Mouse (Mus musculus) cortical plate, adult 2 months (tissue): ENCODE results near the gene Bmpr1a. TPM values are rescaled to one million over a fixed set of nuclear protein-coding genes. Genes with fewer than 3 reads are reported as not detected.
"Not testable (repeated sequence)": the region's sequence is repeated elsewhere in the genome, so short reads cannot be mapped to it uniquely, and the experiment has no call there.

Experiments used
- H3K27ac ChIP-seq: fragments of 200-500 bp; 2 replicates; pipeline ENCODE4 v1.5.1; 2012; ENCODE audit warnings: low read length, control low read depth, inconsistent platforms; ENCODE audit not compliant: insufficient read depth
- H3K4me1 ChIP-seq: fragments of 200-500 bp; 2 replicates; pipeline ENCODE4 v1.6.1; 2011; ENCODE audit warnings: low read length; ENCODE audit not compliant: control insufficient read depth, insufficient read depth
- H3K4me3 ChIP-seq: fragments of 200-500 bp; 2 replicates; pipeline ENCODE4 v1.5.1; 2011; ENCODE audit warnings: mild to moderate bottlenecking, low read length, control low read depth; ENCODE audit not compliant: insufficient read depth
- CTCF ChIP-seq: fragments of 200-500 bp; IDR thresholded peaks from 2 replicates; pipeline ENCODE4 v1.5.1; 2011; ENCODE audit warnings: mild to moderate bottlenecking, control low read depth, low read length; ENCODE audit not compliant: insufficient read depth; ENCODE audit errors: extremely low read depth
- POLR2A ChIP-seq: fragments of 200-500 bp; IDR thresholded peaks from 2 replicates; pipeline ENCODE4 v1.6.1; 2011; ENCODE audit warnings: mild to moderate bottlenecking, low read length, control low read depth; ENCODE audit not compliant: insufficient read depth; ENCODE audit errors: extremely low read depth
- polyA plus RNA-seq: library from polyadenylated mRNA; depleted of rRNA; stranded (reverse); fragments of >200 nt; gene quantifications from 2 replicates; pipeline ENCODE4 v1.2.3, GENCODE M21; 2012

Bmpr1a gene
- polyA plus RNA-seq, 1 experiment: 21.5 TPM

DNA sequence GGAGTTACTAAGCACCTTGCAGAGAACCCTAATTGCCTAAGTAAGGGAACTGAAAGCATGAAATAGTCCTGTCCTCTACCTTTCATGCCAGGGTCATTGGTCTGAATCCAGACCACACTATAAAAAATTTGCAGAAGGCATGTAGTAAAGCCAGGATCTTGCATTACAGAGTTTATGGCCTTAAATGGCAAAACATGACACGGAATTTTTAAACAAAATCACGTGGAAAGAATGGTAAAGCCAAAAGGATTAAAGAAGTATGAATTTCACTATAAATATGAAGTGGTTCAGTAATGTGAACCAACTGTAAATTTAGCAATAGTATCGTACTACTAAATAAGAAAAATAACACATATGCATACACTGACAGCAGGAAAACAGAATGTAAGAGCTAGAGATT, 57.8 kb downstream of the Bmpr1a start:
- Histone ChIP-seq H3K4me3 (no peak overlapping the region), H3K4me1 (peaks cover 4% of the 10 kb centered on the region; the same call in 1 of the 2 replicates), H3K27ac (no peak overlapping the region)
- TF ChIP-seq CTCF: no peak
- TF ChIP-seq POLR2A: no peak

- TF ChIP-seq POLR2A (no peak), CTCF (no peak)
- H3K4me1 ChIP-seq: peaks cover 4% of the 10 kb centered on the region; the same call in 1 of the 2 replicates
- no peak overlapping the region for H3K27ac ChIP-seq
- no peak overlapping the region for H3K4me3 ChIP-seq
Measured at GRCm38 (mm10) chr14:34444924-34445323, 58.2 kb downstream of the Bmpr1a start.

- TF ChIP-seq CTCF: no peak
- TF ChIP-seq POLR2A: no peak
- Histone ChIP-seq H3K4me1 (peaks cover 4% of the 10 kb centered on the region; the same call in 1 of the 2 replicates), H3K4me3 (no peak overlapping the region), H3K27ac (no peak overlapping the region)
Measured at GRCm38 (mm10) chr14:34444368-34444767, 58.8 kb downstream of the Bmpr1a start.

- Histone ChIP-seq H3K27ac (no peak overlapping the region), H3K4me1 (peaks cover 2% of the 10 kb centered on the region; the same call in 1 of the 2 replicates), H3K4me3 (no peak overlapping the region)
- TF ChIP-seq CTCF (no peak), POLR2A (no peak)
Measured at GRCm38 (mm10) chr14:34442531-34442930, 60.6 kb downstream of the Bmpr1a start.

DNA sequence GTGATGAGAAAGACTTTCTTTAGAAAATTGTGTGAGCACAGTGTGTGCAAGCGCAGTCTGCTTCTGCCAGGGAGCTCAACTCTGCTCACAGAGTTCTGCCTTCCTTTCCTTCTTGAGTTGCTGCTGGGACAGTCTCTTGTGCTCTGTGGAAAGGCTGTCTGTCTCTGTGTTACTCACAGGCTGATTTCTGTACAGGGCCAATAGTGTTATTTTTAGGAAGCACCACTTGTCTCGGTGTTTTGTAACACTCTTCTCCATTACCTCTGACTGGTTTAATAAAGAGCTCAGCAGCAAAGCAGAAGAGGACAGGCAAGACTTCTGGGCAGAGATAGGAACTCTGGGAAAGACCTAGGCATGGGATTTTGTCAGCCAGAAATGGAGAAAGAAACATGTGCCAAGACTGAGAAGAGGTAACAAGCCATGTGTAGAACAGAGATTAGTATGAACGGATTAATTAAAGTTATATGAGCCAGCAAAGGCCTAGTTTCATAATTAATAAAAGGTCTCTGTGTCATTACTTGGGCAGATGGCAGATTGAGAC, 62.5 kb downstream of the Bmpr1a start:
- TF ChIP-seq POLR2A: no peak
- Histone ChIP-seq H3K4me1 (peaks cover 2% of the 10 kb centered on the region; the same call in 1 of the 2 replicates), H3K4me3 (no peak overlapping the region), H3K27ac (no peak overlapping the region)

DNA sequence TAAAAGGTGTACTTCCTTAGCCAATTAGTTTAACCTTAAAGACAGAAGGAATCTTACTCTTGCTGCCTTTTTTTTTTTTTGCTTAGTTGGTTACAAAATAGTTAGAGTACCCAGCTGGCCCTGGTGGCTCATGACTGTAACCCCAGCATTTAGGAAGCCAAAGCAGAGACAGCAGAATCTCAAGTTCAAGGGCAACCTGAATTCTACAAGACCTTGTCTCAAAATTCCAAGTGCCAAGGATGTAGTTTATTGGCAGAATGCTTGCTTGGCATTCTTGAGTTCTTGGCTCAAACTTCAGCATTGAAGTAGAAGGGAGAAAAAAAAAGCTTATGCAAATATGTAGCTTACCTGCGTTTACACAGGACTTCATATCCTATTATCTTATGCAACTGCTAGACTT, 74.1 kb downstream of the Bmpr1a start:
- Histone ChIP-seq H3K4me1 (no peaks in the 10 kb centered on the region), H3K27ac (no peak overlapping the region), H3K4me3 (no peak overlapping the region)
- TF ChIP-seq CTCF (no peak), POLR2A (no peak)

DNA sequence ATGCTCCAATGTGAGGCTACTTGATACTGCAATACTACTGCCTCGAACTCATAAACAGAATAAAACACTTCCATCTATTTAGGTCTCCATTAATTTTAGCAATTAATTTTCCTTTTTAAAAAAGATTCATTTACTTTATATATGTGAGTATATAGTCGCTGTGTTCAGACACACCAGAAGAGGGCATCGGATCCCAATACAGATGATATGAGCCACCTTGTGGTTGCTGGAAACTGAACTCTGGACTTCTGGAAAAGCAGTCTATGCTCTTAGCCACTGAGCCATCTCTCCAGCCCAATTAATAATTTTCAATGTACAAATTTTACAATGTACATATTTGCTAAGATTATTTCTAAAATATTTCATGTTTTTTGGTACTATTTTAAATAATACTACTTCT, 74.9 kb downstream of the Bmpr1a start:
- H3K4me1 ChIP-seq: no peaks in the 10 kb centered on the region
- H3K27ac ChIP-seq: no peak overlapping the region
- no peak for TF ChIP-seq POLR2A
- peak; percentile 8; the same call in 1 of the 2 replicates for TF ChIP-seq CTCF
- H3K4me3 ChIP-seq: no peak overlapping the region

DNA sequence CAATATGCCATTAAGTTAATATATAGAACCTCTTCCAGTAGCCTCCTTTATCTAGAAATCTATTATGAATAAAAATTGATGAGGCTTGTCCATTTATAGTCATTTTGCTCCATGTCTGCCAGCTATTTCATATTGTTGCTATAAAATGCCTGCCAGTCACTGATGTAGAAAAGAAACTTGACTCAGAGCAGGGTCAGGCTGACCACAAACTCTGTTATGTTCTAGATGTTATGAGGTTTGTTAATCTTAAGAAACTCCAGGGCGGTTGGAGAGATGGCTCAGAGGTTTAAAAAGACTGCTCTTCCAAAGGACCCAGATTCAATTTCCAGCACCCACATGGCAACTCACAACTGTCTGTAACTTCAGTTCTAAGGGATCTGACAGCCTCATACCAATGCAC, 82.1 kb downstream of the Bmpr1a start:
- H3K27ac ChIP-seq: no peak overlapping the region
- no peak for TF ChIP-seq CTCF
- no peaks in the 10 kb centered on the region for H3K4me1 ChIP-seq
- no peak overlapping the region for H3K4me3 ChIP-seq

DNA sequence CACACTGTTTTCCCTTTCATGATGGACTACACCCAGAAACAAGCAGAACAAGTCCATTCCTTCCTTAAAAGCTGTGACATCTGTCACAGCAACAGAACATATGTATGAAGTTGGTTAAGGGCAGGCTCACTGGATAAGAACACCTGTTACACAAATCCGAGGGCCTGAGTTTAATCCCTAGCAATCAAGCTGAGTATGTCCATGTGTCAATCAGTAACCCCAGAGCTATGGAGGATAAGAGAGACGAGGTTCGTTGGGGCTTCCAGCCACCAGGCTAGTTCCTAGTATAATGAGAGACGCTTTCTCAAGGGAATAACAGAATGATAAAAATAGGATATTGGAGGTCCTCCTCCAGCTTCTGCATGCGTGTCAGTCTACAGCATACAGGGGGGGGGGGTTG, 85.6 kb downstream of the Bmpr1a start:
- Histone ChIP-seq H3K4me1 (no peaks in the 10 kb centered on the region), H3K27ac (no peak overlapping the region), H3K4me3 (no peak overlapping the region)
- TF ChIP-seq CTCF (no peak), POLR2A (no peak)

DNA sequence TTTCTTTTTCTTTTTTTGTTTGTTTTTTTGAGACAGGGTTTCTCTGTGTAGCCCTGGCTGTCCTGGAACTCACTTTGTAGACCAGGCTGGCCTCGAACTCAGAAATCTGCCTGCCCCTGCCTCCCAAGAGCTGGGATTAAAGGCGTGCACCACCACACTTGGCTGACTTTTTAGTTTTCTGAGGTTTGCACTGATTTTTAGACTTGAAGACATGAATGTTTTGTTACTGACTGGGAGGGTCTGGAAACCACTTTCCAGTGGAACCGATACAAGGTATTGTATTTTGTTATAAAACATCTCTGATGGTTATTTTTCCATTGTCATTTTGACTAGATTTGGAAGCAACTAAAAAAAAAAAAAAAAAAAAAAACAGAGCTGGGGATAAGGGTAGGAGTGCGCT, 86.2 kb downstream of the Bmpr1a start:
- not testable (repeated sequence) for H3K27ac ChIP-seq, H3K4me3 ChIP-seq, H3K4me1 ChIP-seq
